8 mouse cellular contexts compared by ENCODE assay signal in the genomic region with DNA sequence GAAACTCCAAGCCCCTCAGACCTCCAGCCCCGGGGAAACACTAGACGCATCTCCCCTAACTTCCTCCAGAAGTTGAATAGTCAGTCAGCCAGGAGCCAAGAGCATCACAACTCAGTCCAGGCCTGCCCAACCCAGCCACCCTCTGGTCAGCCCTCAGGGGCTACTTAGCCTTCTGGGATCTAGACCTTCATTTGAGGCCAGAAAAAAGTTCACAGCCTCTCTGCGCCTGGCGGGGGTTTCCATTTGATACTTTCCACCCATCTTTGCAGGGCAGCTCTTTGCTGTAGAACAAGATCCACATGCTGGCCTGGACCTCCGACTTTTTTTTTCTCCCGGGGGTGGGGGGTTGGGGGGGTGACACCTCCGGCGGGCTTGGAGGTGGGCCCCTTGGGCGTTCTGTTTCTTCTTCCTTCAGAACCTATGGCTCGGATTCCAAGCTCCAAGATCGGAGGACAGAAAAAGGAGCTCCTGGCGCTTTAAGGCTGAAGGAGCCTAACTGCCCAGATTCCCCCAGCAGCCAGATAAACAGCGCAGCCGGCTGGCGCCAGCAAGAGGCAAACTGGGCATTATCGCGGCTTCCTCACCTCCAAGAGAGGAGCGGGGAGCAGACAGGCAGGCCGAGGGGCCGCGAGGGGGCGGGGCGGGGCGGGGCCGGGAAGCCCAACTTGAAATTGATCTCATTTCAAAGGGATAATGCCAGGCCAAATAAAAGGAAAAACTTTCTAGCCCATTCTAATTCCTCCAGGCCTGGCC. TPM values are rescaled to one million over a fixed set of nuclear protein-coding genes. Genes with fewer than 3 reads are reported as not detected.
DNase-seq lines count a peak whose midpoint lies in the region; ATAC-seq lines count a peak whose summit lies in the region.

No protein-coding gene starts in this region.

- peak overlapping the region; percentile 92 for H3K4me2 ChIP-seq in intestine, embryonic 15.5 days (replicated peaks)
- peak overlapping the region; percentile 99 for H3K4me2 ChIP-seq in liver, embryonic 16.5 days (ENCODE audit: low read depth, low read length)
- peak overlapping the region; percentile 90 for H3K4me2 ChIP-seq in neural tube, embryonic 14.5 days (ENCODE audit: low read depth, low read length)

- peak overlapping the region; percentile 93 for H3K27ac ChIP-seq in intestine, embryonic 15.5 days
- peak overlapping the region; percentile 74 for H3K27ac ChIP-seq in liver, embryonic 16.5 days (ENCODE audit: low read length)
- no peak overlapping the region for H3K27ac ChIP-seq in neural tube, embryonic 14.5 days (ENCODE audit: low read depth, low read length)

- H3K4me3 ChIP-seq in intestine, embryonic 15.5 days (replicated peaks), result peak overlapping the region; percentile 91
- peak overlapping the region; percentile 69 for H3K4me3 ChIP-seq in liver, embryonic 16.5 days (ENCODE audit: low read depth, low read length)
- H3K4me3 ChIP-seq in neural tube, embryonic 14.5 days (ENCODE audit: low read depth, low read length), result peak overlapping the region; percentile 54

- no peak for ATAC-seq in intestine, embryonic 15.5 days
- peak; percentile 35; the same call in 1 of the 2 replicates for ATAC-seq in liver, embryonic 16.5 days (ENCODE audit: low read depth)
- 0 out of 2 replicates have a peak, but pooled peaks have one; percentile 44 for ATAC-seq in neural tube, embryonic 14.5 days (ENCODE audit: low read depth)

- DNase-seq in MN1 (ENCODE audit: low spot score), result peak; percentile 77
- DNase-seq in c-Kit-negative CD71-positive TER-119-positive erythroid progenitor cells, embryonic 14.5 days (ENCODE audit: low read depth, low spot score), result peak; percentile 60
- peak; percentile 61 for DNase-seq in gastrocnemius, postnatal 25 days
- no peak for DNase-seq in thymus, postnatal 10 days (ENCODE audit: low spot score in 2 of 2)
- DNase-seq in thymus, postnatal 36 days, result no peak

- H3K36me3 ChIP-seq in intestine, embryonic 15.5 days, result peaks cover 8% of the 10 kb centered on the region
- peaks cover 4% of the 10 kb centered on the region; the same call in 1 of the 2 replicates for H3K36me3 ChIP-seq in liver, embryonic 16.5 days (ENCODE audit: control insufficient read depth, insufficient read depth)
- no peaks in the 10 kb centered on the region for H3K36me3 ChIP-seq in neural tube, embryonic 14.5 days (ENCODE audit: control insufficient read depth, insufficient read depth, low read length)

- H3K4me1 ChIP-seq in intestine, embryonic 15.5 days (replicated peaks), result peaks cover 43% of the 10 kb centered on the region
- H3K4me1 ChIP-seq in liver, embryonic 16.5 days (ENCODE audit: control insufficient read depth, low read depth, low read length), result peaks cover 50% of the 10 kb centered on the region
- H3K4me1 ChIP-seq in neural tube, embryonic 14.5 days (ENCODE audit: control insufficient read depth, insufficient read depth, low read length), result peaks cover 24% of the 10 kb centered on the region

- no peaks in the 10 kb centered on the region for H3K27me3 ChIP-seq in intestine, embryonic 15.5 days (replicated peaks)
- peaks cover 39% of the 10 kb centered on the region for H3K27me3 ChIP-seq in liver, embryonic 16.5 days (ENCODE audit: control insufficient read depth, insufficient read depth, low read depth, low read length)
- peaks cover 3% of the 10 kb centered on the region; the same call in 1 of the 2 replicates for H3K27me3 ChIP-seq in neural tube, embryonic 14.5 days (ENCODE audit: control insufficient read depth, insufficient read depth, low read length)

- no peaks in the 10 kb centered on the region for H3K9me3 ChIP-seq in intestine, embryonic 15.5 days
- no peaks in the 10 kb centered on the region for H3K9me3 ChIP-seq in liver, embryonic 16.5 days (replicated peaks; ENCODE audit: control insufficient read depth, low read length)
- no peaks in the 10 kb centered on the region for H3K9me3 ChIP-seq in neural tube, embryonic 14.5 days (ENCODE audit: control insufficient read depth, low read length)

- WGBS in intestine, embryonic 15.5 days, result 4% methylated on average over 24 of the region's 25 CpGs
- 3% methylated on average over 25 of the region's 25 CpGs for WGBS in liver, embryonic 16.5 days (ENCODE audit: insufficient replicate concordance)
- WGBS in neural tube, embryonic 14.5 days, result 6% methylated on average over 25 of the region's 25 CpGs

- peak overlapping the region; percentile 97; the same call in 1 of the 2 replicates for H3K9ac ChIP-seq in intestine, embryonic 15.5 days
- H3K9ac ChIP-seq in liver, embryonic 16.5 days (ENCODE audit: low read depth, low read length), result peak overlapping the region; percentile 53
- peak overlapping the region; percentile 0; the same call in 1 of the 2 replicates for H3K9ac ChIP-seq in neural tube, embryonic 14.5 days (replicated peaks; ENCODE audit: low read depth, low read length)

RNA-seq across cellular contexts. Expression of gene Smad6, which starts 5.0 kb away (rescaled TPM):
- total RNA-seq in gastrocnemius, postnatal 25 days (2021), result 1 to 10 TPM; 2.8 to 5.2 TPM
- 11.9 and 13.0 TPM in 2 replicates for polyA plus RNA-seq in intestine, embryonic 15.5 days (2015; fragmentation: Nextera tagmentation; extraction: Ambion mirVana)
- polyA plus RNA-seq in liver, embryonic 16.5 days (2015; fragmentation: Nextera tagmentation; extraction: Ambion mirVana), result 1.3 and 1.9 TPM in 2 replicates
- polyA plus RNA-seq in neural tube, embryonic 14.5 days (2014; fragmentation: Nextera tagmentation; extraction: Ambion mirVana), result 1.0 and 2.2 TPM in 2 replicates

Comparison
In these comparisons a context has a peak if more than half of its experiments do, and no peak if none do; other contexts are left out.
1. DNase-seq: peak in MN1 (single experiment), c-Kit-negative CD71-positive TER-119-positive erythroid progenitor cells, embryonic 14.5 days (single experiment) and gastrocnemius, postnatal 25 days (single experiment); none in thymus, postnatal 10 days (0 of 2) and thymus, postnatal 36 days (0 of 2).
2. H3K9ac ChIP-seq: peak in every context shown above with its lines; median percentile 97 in intestine, embryonic 15.5 days; 53 in liver, embryonic 16.5 days; 0 in neural tube, embryonic 14.5 days.
3. Peak in every context shown above with its lines, with median percentiles within 50 percentile points of each other: H3K4me2 ChIP-seq and H3K4me3 ChIP-seq.